Mouse (Mus musculus) cerebellum, postnatal 36 days (tissue): ENCODE results near the gene Cav1.

ENCODE experiments used
- DNase-seq, 2 experiments: peaks; one replicate each; pipeline ENCODE4 v3.0.0; 2021 to 2022; ENCODE audit warnings: mixed read lengths in 2 of 2

Cav1 gene

DNA sequence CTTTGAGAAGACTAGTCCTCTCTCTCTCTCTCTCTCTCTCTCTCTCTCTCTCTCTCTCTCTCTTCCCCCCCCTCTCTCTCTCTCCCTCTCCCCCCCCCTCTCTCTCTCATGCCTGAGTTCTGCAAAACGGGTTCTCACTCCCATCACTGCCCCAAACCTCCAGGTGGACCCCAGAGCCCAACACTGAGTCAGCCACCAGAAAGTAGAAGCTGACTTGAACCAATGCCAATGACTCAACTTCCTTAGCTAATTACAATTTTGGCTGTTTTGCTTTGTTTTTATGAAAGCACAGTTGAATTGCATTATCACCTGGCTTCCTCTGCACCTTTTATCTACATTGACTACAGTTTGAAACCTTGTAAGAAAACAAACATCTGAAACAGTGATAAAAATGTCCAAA, 11.8 kb downstream of the Cav1 start:
- no peak for DNase-seq

- DNase-seq = no peak
These were observed 15.8 kb downstream of the Cav1 start for GRCm38 (mm10) chr6:17321976-17322375.

DNA sequence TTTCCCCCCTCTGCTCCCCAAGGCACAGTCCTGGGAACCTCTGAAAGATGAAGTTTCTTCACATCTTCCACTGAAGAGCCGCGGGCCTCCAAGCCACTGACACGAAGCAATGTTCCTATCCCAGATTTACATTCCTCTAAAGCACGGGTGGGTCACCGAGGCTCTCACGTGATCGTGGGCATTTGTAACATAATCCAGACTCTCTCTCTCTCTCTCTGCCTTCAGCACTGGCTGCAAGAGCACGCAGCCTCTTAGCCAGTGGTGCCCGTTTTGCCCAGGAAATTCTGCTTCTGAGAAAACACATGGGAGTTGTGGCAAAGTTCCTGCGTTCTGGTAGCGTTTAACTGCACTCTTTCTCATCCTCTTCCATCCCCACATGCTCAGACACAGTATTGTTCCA, 21.1 kb downstream of the Cav1 start:
- no peak for DNase-seq

GRCm38 (mm10) chr6:17329801-17330200, 23.7 kb downstream of the Cav1 start:
- DNase-seq = no peak

- no peak for DNase-seq
These were observed 31.6 kb downstream of the Cav1 start for GRCm38 (mm10) chr6:17337724-17338123.

GRCm38 (mm10) chr6:17340406-17340805, 34.3 kb downstream of the Cav1 start:
- DNase-seq = no peak

GRCm38 (mm10) chr6:17348011-17348410, 41.9 kb downstream of the Cav1 start:
- no peak for DNase-seq

GRCm38 (mm10) chr6:17350803-17351202, 44.7 kb downstream of the Cav1 start:
- DNase-seq = no peak

GRCm38 (mm10) chr6:17358896-17359690, 53.0 kb downstream of the Cav1 start:
- DNase-seq = peak; percentile 19 to 27

DNA sequence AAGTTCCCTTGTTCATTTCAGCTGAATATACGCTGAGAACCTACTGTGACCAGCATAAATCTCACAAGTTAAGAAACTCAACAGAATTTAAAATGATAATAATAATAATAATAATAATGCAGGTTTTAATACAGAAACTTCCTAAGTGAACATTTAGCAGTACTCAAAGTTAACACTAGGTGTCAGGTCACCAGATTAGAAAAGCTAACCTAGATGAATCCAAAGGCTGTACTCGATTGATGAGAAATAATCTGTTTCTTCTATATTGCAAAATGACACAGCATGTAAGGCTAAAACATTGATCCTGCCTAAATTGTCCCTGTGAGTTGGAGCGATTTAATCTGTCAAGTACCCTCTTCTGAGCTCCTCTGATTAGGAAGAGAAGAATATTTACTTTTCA, 56.6 kb downstream of the Cav1 start:
- DNase-seq = no peak

DNA sequence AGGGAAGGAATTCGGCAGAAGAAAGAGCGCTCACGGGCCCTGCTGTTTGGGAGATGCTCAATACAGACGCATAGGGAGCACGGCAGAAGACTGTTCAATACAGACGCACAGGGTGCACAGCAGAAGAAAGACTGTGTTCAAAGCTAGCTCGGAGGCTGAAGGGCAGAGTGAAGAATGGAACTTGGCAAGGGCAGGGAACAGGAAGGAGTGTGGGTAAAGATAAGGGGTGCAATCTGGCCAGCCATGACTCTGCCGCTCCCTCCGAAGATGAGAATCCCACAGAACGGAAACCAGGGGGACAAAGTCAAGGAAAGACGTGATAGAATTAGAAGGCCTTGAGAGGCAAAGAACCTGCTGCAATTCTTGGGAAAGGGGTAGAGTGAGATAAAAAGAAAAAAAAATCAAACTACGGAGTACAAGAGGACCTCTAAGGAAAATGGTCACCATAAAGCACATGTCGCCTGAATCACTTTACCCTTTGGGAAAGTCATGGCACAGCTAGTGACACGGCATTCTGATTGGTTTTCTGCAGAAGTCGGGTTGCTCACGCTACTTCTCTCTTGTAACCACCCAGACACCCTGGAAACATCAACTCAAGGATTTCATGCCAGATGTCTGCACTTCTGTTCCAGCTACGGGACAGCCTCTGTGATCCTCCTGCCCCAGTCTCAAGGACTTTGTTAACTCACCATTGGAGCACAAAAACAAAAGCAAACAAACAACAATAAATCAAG, 57.5 kb downstream of the Cav1 start:
- DNase-seq = no peak

GRCm38 (mm10) chr6:17374326-17374725, 68.2 kb downstream of the Cav1 start:
- DNase-seq = peak in 1 of 2 experiments; percentile 7

GRCm38 (mm10) chr6:17377371-17377770, 71.2 kb downstream of the Cav1 start:
- no peak for DNase-seq

GRCm38 (mm10) chr6:17380102-17380501, 74.0 kb downstream of the Cav1 start:
- no peak for DNase-seq

GRCm38 (mm10) chr6:17381690-17382089, 75.6 kb downstream of the Cav1 start:
- DNase-seq = no peak

DNA sequence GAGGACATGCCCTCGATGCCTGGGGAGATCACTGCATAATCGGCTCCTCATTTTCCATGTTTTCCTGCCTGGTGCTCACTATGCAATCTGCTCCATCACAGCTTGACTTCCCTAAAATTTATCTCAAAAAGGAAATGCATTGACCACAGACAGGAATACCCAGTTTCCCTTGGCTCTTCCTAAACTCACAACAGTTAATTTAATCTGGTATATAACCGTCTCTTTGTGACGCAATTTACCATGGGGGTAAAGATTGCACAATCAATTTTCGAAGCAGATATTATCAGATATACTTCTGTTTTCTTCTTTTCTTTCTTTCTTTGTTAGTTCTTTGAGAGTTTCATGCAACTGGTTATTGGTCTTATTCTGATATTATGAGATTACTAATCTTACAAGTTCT, 79.4 kb downstream of the Cav1 start:
- no peak for DNase-seq

DNA sequence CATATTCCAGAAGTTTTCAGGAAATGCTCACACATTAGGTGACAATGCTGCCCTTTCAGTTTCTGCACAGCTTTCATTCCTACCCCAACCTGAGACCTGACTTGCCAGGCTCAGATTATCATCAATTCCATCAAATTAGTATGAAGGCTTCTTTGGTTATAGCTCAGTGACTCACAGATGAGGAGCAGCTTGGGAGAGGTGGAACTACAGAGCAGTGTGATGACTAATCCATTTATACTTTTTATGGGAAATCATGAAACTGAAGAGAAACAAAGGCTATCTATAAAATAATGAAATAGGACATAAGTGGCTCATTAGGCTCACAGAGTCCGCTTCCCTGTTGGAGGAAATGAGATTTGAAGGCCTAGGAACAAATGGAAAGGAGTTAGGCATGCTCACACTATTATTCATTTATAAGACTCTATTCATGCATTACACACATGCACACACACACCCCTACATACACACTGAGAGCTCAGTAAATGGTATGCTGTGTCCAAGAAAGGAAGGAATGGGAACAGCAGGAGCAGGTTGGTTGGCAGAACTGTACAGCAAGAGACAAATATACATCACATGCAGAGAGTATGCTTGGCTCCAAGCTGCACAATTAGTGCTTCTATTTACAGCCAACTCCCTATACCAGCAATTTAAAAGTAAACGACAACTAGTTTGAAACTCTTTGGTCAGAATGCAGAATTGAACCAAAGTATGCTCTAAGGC, 82.0 kb downstream of the Cav1 start:
- no peak for DNase-seq
